Mouse (Mus musculus) heart, embryonic 11.5 days (tissue): ENCODE measurements around the gene Ugt1a6b. TPM values are rescaled to one million over a fixed set of nuclear protein-coding genes. Genes with fewer than 3 reads are reported as not detected.
"Not testable (repeated sequence)": the region's sequence is repeated elsewhere in the genome, so short reads cannot be mapped to it uniquely, and the experiment has no call there.

Experiments used
- ATAC-seq: fragments of 200-750 bp; cut with Nextera tagmentation; replicated peaks from 2 replicates; pipeline ENCODE4 v1.8.0; 2017; ENCODE audit warnings: moderate library complexity; ENCODE audit not compliant: insufficient number of reproducible peaks, low FRiP score, low TSS enrichment
- H3K27ac ChIP-seq: fragments of 300-500 bp; sonication (generic); 2 replicates; pipeline ENCODE4 v1.5.1; 2014; ENCODE audit warnings: mild to moderate bottlenecking, low read depth, low read length
- H3K27me3 ChIP-seq: fragments of 300-500 bp; sonication (generic); 2 replicates; pipeline ENCODE4 v1.6.1; 2014; ENCODE audit warnings: mild to moderate bottlenecking, low read length, mixed read lengths; ENCODE audit not compliant: control insufficient read depth, insufficient read depth
- H3K36me3 ChIP-seq: fragments of 300-500 bp; sonication (generic); 2 replicates; pipeline ENCODE4 v1.6.1; 2014; ENCODE audit warnings: mild to moderate bottlenecking, low read length, moderate library complexity, mixed read lengths; ENCODE audit not compliant: control insufficient read depth, insufficient read depth
- H3K4me1 ChIP-seq: fragments of 300-500 bp; sonication (generic); 2 replicates; pipeline ENCODE4 v1.6.1; 2014; ENCODE audit warnings: low read length; ENCODE audit not compliant: control insufficient read depth, insufficient read depth
- H3K4me2 ChIP-seq: fragments of 300-500 bp; sonication (generic); 2 replicates; pipeline ENCODE4 v1.6.1; 2014; ENCODE audit warnings: mild to moderate bottlenecking, moderate library complexity
- H3K4me3 ChIP-seq: fragments of 300-500 bp; sonication (generic); 2 replicates; pipeline ENCODE4 v1.5.1; 2014; ENCODE audit warnings: low read depth, low read length
- H3K9ac ChIP-seq: fragments of 300-500 bp; sonication (generic); 2 replicates; pipeline ENCODE4 v1.6.1; 2014; ENCODE audit warnings: mild to moderate bottlenecking, low read depth, low read length, moderate library complexity
- H3K9me3 ChIP-seq: fragments of 300-500 bp; sonication (generic); replicated peaks from 2 replicates; pipeline ENCODE4 v1.6.1; 2016; ENCODE audit warnings: low read length; ENCODE audit not compliant: control insufficient read depth
- WGBS: fragments of 180-500 bp; shearing (Covaris S2); extraction: QIAGEN DNeasy Blood & Tissue Kit; methylation state at CpG from one replicate; pipeline ENCODE4 v1.1.7; 2014; ENCODE audit not compliant: insufficient replicate concordance; 5-methylcytosine and 5-hydroxymethylcytosine counted together
- polyA plus RNA-seq: library from polyadenylated mRNA; unstranded; fragments of >200 nt; fragmentation: Nextera tagmentation; extraction: Ambion mirVana; gene quantifications from 2 replicates; pipeline ENCODE4 v1.2.1, GENCODE M21; 2014

Ugt1a6b gene
- polyA plus RNA-seq, 1 experiment from 2014 or later = not detected

- H3K36me3 ChIP-seq, H3K27me3 ChIP-seq, ATAC-seq, H3K4me2 ChIP-seq, H3K4me1 ChIP-seq, H3K27ac ChIP-seq, H3K9me3 ChIP-seq, H3K9ac ChIP-seq, H3K4me3 ChIP-seq: not testable (repeated sequence)
- 61% methylated on average over 2 of the region's 2 CpGs for WGBS
Measured at GRCm38 (mm10) chr1:88145278-88145677, 42.2 kb downstream of the Ugt1a6b start.

- H3K4me1 ChIP-seq, H3K36me3 ChIP-seq, H3K27me3 ChIP-seq, H3K9me3 ChIP-seq, H3K4me2 ChIP-seq, ATAC-seq, H3K4me3 ChIP-seq, H3K27ac ChIP-seq, H3K9ac ChIP-seq: not testable (repeated sequence)
- WGBS = 62% methylated on average over 2 of the region's 2 CpGs
Measured at GRCm38 (mm10) chr1:88150133-88150532, 47.1 kb downstream of the Ugt1a6b start.

- Histone ChIP-seq H3K4me1 (no peaks in the 10 kb centered on the region), H3K27me3 (no peaks in the 10 kb centered on the region), H3K27ac (no peak overlapping the region), H3K36me3 (no peaks in the 10 kb centered on the region), H3K9ac (no peak overlapping the region), H3K4me3 (no peak overlapping the region), H3K9me3 (no peaks in the 10 kb centered on the region), H3K4me2 (no peak overlapping the region)
- 81% methylated on average over 2 of the region's 2 CpGs for WGBS
- ATAC-seq = no peak
Measured at GRCm38 (mm10) chr1:88158430-88158829, 55.4 kb downstream of the Ugt1a6b start.

GRCm38 (mm10) chr1:88165711-88166110 lies 62.7 kb downstream of the Ugt1a6b start, which contains the start of gene Ugt1a5:
TSS of gene Ugt1a5 (plus strand) at chr1:88166012.
- no peaks in the 10 kb centered on the region for H3K9me3 ChIP-seq
- no peak within 1 kb of the TSS for H3K9ac ChIP-seq
- WGBS = 74% methylated on average over 5 of the region's 5 CpGs
- no peaks in the 10 kb centered on the region for H3K36me3 ChIP-seq
- H3K27me3 ChIP-seq = no peaks in the 10 kb centered on the region
- no peaks in the 10 kb centered on the region for H3K4me1 ChIP-seq
- no peak for ATAC-seq
- no peak within 1 kb of the TSS for H3K4me2 ChIP-seq
- H3K27ac ChIP-seq = no peak within 1 kb of the TSS
- H3K4me3 ChIP-seq = no peak within 1 kb of the TSS

- 81% methylated on average over 5 of the region's 7 CpGs for WGBS
- not testable (repeated sequence) for H3K9me3 ChIP-seq, ATAC-seq, H3K27ac ChIP-seq, H3K36me3 ChIP-seq, H3K27me3 ChIP-seq, H3K4me3 ChIP-seq, H3K4me1 ChIP-seq, H3K9ac ChIP-seq, H3K4me2 ChIP-seq
Measured at GRCm38 (mm10) chr1:88172190-88172589, 69.1 kb downstream of the Ugt1a6b start.

GRCm38 (mm10) chr1:88179657-88180056 lies 76.6 kb downstream of the Ugt1a6b start:
- H3K9me3 ChIP-seq = peaks cover 3% of the 10 kb centered on the region; the same call in 1 of the 2 replicates
- no peak overlapping the region for H3K27ac ChIP-seq
- ATAC-seq = no peak

GRCm38 (mm10) chr1:88186325-88186935 lies 83.4 kb downstream of the Ugt1a6b start:
- Histone ChIP-seq H3K9ac (no peak overlapping the region), H3K4me3 (no peak overlapping the region), H3K4me2 (no peak overlapping the region), H3K9me3 (no peaks in the 10 kb centered on the region), H3K27me3 (no peaks in the 10 kb centered on the region), H3K27ac (no peak overlapping the region), H3K4me1 (no peaks in the 10 kb centered on the region), H3K36me3 (no peaks in the 10 kb centered on the region)
- 78% methylated on average over 5 of the region's 5 CpGs for WGBS
- ATAC-seq = no peak

More at GRCm38 (mm10) chr1:88179657-88180056, 76.6 kb downstream of the Ugt1a6b start:
- Histone ChIP-seq H3K9ac (no peak overlapping the region), H3K4me3 (no peak overlapping the region), H3K4me2 (no peak overlapping the region), H3K27me3 (no peaks in the 10 kb centered on the region), H3K4me1 (no peaks in the 10 kb centered on the region), H3K36me3 (no peaks in the 10 kb centered on the region)
- WGBS = 79% methylated on average over 1 of the region's 1 CpGs

- 61% methylated on average over 3 of the region's 3 CpGs for WGBS
- Histone ChIP-seq H3K4me3 (no peak overlapping the region), H3K4me1 (no peaks in the 10 kb centered on the region), H3K27me3 (0 out of 2 replicates have a peak, but pooled peaks cover 2% of the 10 kb centered on the region), H3K4me2 (no peak overlapping the region), H3K9ac (no peak overlapping the region), H3K9me3 (no peaks in the 10 kb centered on the region), H3K27ac (no peak overlapping the region), H3K36me3 (no peaks in the 10 kb centered on the region)
- no peak for ATAC-seq
Measured at GRCm38 (mm10) chr1:88192136-88192535, 89.1 kb downstream of the Ugt1a6b start.

GRCm38 (mm10) chr1:88195687-88196086 lies 92.6 kb downstream of the Ugt1a6b start:
- ATAC-seq = no peak
- Histone ChIP-seq H3K4me1 (no peaks in the 10 kb centered on the region), H3K4me2 (no peak overlapping the region), H3K36me3 (no peaks in the 10 kb centered on the region), H3K9me3 (no peaks in the 10 kb centered on the region), H3K27me3 (0 out of 2 replicates have a peak, but pooled peaks cover 2% of the 10 kb centered on the region), H3K9ac (no peak overlapping the region), H3K4me3 (no peak overlapping the region), H3K27ac (no peak overlapping the region)
- WGBS = 94% methylated on average over 1 of the region's 1 CpGs
